Mouse (Mus musculus): ENCODE data around the gene Onecut3.

- TF ChIP-seq MAFK (IDR thresholded peaks at IDR 0.05; ENCODE audit: insufficient read depth, low read depth, low read length): no peak
- no peak for TF ChIP-seq CHD2 (IDR thresholded peaks at IDR 0.05; ENCODE audit: low read depth, low read length)
- no peak for TF ChIP-seq ZC3H11A (IDR thresholded peaks at IDR 0.05; ENCODE audit: borderline replicate concordance, low read depth, low read length)
- TF ChIP-seq ZNF384 (IDR thresholded peaks at IDR 0.05; ENCODE audit: low read depth, low read length): no peak
- no peak for TF ChIP-seq HCFC1 (IDR thresholded peaks at IDR 0.05; ENCODE audit: borderline replicate concordance, insufficient read depth, low read length)
Observed at GRCm38 (mm10) chr10:80494732-80495131, at the start of gene Onecut3.

All from ES-E14 (cell line).